Mouse (Mus musculus): ENCODE measurements around the gene Cyth1. TPM values are rescaled to one million over a fixed set of nuclear protein-coding genes. Genes with fewer than 3 reads are reported as not detected.

Cyth1 gene
- polyA plus RNA-seq, 1 experiment, result not detected

DNA sequence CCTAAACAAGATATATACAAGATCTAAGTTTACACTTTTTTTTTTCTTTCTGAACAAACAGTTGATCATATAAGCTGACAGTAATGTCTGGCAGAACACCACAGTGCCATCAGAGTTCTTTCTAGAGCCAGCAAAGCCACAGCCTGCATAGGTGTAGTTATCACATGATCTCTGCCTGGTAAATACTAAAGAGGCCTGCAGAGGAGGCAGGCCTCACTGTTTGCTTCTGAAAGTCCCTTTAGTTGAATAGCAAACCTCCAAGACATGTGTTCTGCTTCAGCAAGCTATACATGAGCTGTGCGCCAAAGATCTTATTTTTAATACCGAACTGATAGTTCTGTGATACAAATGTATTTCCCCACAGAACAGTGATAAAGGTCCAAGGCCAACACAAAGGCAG, 3.3 kb downstream of the Cyth1 start:
- WGBS, result 95% methylated on average over 2 of the region's 2 CpGs

DNA sequence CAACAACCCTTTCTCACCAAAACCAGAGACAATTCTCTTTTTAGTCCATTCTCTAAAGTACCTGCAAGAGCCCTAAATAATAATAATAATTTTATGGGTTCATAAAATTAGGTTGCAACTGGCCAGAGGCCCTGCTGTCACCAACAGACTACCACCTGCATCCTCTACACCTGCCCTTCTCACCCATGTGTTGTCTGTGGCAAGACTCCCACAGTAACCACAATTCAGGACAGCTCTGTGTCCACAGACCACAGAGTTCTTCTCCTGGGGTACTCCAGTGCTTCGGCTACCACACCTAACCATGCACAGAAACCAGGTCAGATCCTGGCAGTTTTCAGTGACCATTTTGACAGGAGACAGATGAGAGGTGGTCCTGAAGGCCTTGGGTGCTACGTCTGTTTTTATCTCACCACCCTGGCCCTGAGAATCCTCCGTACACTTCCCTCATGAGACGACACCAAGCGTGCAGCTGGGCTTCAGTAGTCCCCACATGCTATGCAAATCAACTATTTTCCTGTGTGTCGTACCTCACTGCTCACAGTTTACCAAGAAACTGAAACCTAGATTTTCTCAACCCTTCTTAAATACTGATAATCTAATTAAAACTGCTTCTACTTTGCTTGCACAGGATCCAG, 4.6 kb downstream of the Cyth1 start:
- 89% methylated on average over 6 of the region's 6 CpGs for WGBS
- TF ChIP-seq POLR2A (IDR thresholded peaks at IDR 0.05; ENCODE audit: insufficient read depth, low read depth, low read length), result no peak
- no peak for TF ChIP-seq CTCF (IDR thresholded peaks at IDR 0.05; ENCODE audit: insufficient read depth, low read depth, low read length)

More for the DNA sequence above, 3.3 kb downstream of the Cyth1 start:
- Histone ChIP-seq H3K4me3 (ENCODE audit: insufficient read depth, low read depth, low read length) (no peak overlapping the region), H3K4me1 (ENCODE audit: control insufficient read depth, insufficient read depth, low read length) (peaks cover 18% of the 10 kb centered on the region), H3K27ac (ENCODE audit: insufficient read depth, low read depth, low read length) (no peak overlapping the region)
- TF ChIP-seq CTCF (IDR thresholded peaks at IDR 0.05; ENCODE audit: insufficient read depth, low read depth, low read length) (no peak), POLR2A (IDR thresholded peaks at IDR 0.05; ENCODE audit: insufficient read depth, low read depth, low read length) (no peak)

DNA sequence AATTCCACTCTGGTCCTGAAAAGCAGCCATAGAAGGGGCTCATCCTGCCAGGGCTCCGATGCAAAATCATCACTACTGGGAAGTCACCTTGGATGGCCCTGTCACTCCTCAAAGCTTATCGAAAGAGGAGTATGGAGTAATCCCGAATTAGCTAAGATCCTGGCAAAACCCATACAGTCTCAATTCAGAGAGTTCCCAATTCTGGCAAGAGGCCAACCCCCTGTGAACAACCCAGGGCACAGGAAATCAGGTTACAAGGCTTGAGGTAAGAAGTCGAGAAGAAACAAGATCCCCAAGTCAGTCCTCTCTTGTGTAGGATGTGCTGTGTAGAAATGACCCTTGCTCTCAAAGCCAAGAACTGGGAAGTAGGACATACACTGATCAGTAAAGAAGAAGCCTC, 5.9 kb downstream of the Cyth1 start:
- H3K27ac ChIP-seq (ENCODE audit: insufficient read depth, low read depth, low read length), result no peak overlapping the region
- TF ChIP-seq CTCF (IDR thresholded peaks at IDR 0.05; ENCODE audit: insufficient read depth, low read depth, low read length), result no peak
- no peak for TF ChIP-seq POLR2A (IDR thresholded peaks at IDR 0.05; ENCODE audit: insufficient read depth, low read depth, low read length)
- peaks cover 23% of the 10 kb centered on the region for H3K4me1 ChIP-seq (ENCODE audit: control insufficient read depth, insufficient read depth, low read length)
- no peak overlapping the region for H3K4me3 ChIP-seq (ENCODE audit: insufficient read depth, low read depth, low read length)
- 44% methylated on average over 4 of the region's 4 CpGs for WGBS

More for the DNA sequence above, 4.6 kb downstream of the Cyth1 start:
- Histone ChIP-seq H3K4me3 (ENCODE audit: insufficient read depth, low read depth, low read length) (no peak overlapping the region), H3K4me1 (ENCODE audit: control insufficient read depth, insufficient read depth, low read length) (peaks cover 24% of the 10 kb centered on the region), H3K27ac (ENCODE audit: insufficient read depth, low read depth, low read length) (no peak overlapping the region)

DNA sequence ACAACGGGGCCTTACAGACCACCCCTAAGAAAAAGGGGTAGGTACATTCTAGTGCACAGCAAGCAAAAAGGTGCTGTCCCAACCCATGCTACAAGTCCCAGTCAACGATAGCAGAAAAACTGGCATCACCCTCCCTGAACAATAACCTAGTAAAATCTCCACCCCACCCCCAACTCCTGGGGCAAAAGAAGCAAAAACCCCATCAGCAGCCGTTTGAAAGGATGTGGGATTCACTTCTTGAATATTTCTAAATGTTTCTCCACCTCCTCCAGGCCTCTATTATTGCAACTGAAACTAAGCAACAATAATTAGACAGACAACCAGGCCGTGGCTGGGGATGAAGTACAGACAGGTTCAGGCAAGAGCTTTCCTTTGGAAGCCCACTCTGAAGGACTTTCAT, 8.0 kb downstream of the Cyth1 start:
- WGBS, result 52% methylated on average over 4 of the region's 4 CpGs
- H3K4me1 ChIP-seq (ENCODE audit: control insufficient read depth, insufficient read depth, low read length), result peaks cover 20% of the 10 kb centered on the region
- no peak overlapping the region for H3K4me3 ChIP-seq (ENCODE audit: insufficient read depth, low read depth, low read length)
- H3K27ac ChIP-seq (ENCODE audit: insufficient read depth, low read depth, low read length), result no peak overlapping the region
- TF ChIP-seq CTCF (IDR thresholded peaks at IDR 0.05; ENCODE audit: insufficient read depth, low read depth, low read length) (no peak), POLR2A (IDR thresholded peaks at IDR 0.05; ENCODE audit: insufficient read depth, low read depth, low read length) (no peak)

DNA sequence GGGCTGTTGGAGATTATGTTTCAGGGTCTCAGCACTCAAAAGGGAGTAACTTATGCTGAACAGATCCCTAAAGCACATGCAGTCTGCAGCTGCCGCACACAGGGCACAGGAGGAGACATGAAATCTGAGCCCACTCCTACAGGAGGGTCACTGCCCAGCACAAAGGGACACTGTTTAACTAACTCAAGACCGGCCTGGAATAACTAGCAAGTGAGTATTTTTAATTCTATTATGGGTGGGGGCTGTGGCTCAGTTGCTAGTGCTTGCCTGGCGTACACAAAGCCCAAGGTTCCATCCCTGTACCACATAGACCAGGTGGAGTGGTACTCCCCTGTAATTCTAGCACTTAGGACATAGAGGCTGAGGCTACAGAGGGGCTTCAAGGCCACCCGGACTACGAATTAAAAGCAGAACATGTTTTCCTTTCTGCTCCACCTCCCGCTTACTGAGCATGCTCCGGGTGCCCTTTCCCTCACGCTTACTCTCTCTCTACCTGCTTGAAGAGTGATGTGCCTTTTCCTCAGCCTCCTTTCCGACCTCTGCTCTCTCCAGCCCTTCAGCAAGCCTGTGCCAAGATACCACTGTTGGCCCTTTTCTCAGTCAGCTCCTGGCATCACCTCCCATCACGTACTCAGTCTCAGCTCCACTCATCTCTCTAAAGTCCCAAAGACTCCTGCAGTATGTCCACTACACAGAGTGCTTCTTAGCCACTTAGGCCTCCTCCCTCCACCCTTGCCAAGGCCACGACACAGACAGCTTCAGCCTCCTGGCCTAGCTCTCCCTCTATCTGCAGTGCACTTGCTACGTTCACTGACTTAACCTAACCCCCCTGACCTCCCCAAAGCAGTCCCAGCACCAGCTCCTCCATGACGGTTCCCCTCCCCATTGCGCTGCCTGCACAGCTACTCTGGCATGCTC, 8.9 kb downstream of the Cyth1 start:
- TF ChIP-seq POLR2A (IDR thresholded peaks at IDR 0.05; ENCODE audit: insufficient read depth, low read depth, low read length) (no peak), CTCF (IDR thresholded peaks at IDR 0.05; ENCODE audit: insufficient read depth, low read depth, low read length) (no peak)
- Histone ChIP-seq H3K4me3 (ENCODE audit: insufficient read depth, low read depth, low read length) (no peak overlapping the region), H3K27ac (ENCODE audit: insufficient read depth, low read depth, low read length) (no peak overlapping the region), H3K4me1 (ENCODE audit: control insufficient read depth, insufficient read depth, low read length) (peaks cover 24% of the 10 kb centered on the region)
- WGBS, result 65% methylated on average over 14 of the region's 14 CpGs

DNA sequence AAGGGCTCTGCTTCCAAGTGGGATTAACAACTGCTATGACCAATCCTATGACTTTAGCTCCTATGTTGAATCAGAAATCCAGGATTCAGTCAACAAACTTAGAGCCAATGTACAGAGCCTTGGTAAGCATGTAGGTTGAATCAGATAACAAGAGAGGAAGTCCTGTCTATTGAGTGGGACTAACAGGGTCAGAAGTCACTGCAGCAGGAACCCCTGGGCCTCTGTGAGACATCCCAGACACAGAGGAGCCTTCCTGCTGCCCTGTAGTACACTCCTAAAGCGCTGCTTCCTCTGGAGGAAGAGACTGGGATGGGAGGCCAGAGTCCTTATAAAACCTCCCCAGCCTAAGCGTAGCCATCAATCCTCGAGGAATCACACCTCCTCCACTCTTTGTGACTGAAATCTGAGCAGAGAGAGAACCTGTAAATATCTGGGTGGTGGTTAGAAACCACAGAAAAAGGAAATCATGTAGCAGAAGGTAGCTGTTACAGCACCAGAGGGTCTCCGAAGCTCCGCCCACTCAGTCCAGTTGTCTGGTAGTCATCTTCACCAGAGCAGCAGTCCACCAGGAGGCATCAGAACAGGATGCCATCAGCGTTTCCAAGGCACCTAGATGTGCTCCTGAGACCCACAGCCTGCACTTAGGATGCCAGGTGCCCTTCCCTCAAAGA, 11.7 kb downstream of the Cyth1 start:
- TF ChIP-seq POLR2A (IDR thresholded peaks at IDR 0.05; ENCODE audit: insufficient read depth, low read depth, low read length) (no peak), CTCF (IDR thresholded peaks at IDR 0.05; ENCODE audit: insufficient read depth, low read depth, low read length) (no peak)
- no peak overlapping the region for H3K27ac ChIP-seq (ENCODE audit: insufficient read depth, low read depth, low read length)
- H3K4me1 ChIP-seq (ENCODE audit: control insufficient read depth, insufficient read depth, low read length), result peaks cover 30% of the 10 kb centered on the region
- WGBS, result 80% methylated on average over 6 of the region's 6 CpGs
- no peak overlapping the region for H3K4me3 ChIP-seq (ENCODE audit: insufficient read depth, low read depth, low read length)

DNA sequence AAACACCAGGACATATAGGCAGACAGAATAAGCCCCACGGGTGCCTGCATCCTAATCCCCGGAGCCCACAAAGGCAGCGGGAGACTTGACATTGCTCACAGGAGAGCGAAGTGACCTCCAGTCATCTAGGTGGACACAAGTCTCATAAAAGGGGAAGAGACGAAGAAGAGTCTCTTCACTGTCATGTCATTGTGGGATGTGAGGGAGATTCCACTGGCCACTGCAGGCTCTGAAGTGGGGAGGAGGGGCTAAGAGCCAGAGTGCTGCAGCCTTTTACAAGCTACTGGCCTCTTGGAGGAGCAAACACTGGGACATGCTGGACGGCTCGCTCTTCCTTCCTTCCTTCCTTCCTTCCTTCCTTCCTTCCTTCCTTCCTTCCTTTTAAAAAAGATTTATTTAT, 13.5 kb downstream of the Cyth1 start:
- TF ChIP-seq CTCF (IDR thresholded peaks at IDR 0.05; ENCODE audit: insufficient read depth, low read depth, low read length) (no peak), POLR2A (IDR thresholded peaks at IDR 0.05; ENCODE audit: insufficient read depth, low read depth, low read length) (no peak)
- 84% methylated on average over 7 of the region's 7 CpGs for WGBS
- H3K4me1 ChIP-seq (ENCODE audit: control insufficient read depth, insufficient read depth, low read length), result peaks cover 20% of the 10 kb centered on the region
- no peak overlapping the region for H3K27ac ChIP-seq (ENCODE audit: insufficient read depth, low read depth, low read length)
- no peak overlapping the region for H3K4me3 ChIP-seq (ENCODE audit: insufficient read depth, low read depth, low read length)

DNA sequence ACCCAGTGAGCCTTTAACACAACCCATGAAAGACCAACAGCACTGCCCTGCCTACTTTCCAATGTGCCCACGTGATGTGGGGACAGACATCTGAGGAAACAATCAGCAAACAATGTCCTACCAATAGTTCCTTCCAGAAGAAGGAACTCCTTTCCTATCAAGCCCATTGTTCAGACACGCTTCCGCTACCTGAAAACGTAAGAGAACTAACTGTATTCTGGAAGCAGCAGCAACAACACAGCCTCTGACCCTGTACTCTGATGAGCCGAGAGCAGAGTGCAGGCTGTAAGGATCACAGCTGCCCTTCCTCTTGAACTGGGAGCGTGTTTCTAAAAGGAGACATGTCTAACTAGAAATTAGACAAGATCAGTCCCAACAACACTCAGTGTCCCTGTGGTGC, 13.9 kb downstream of the Cyth1 start:
- 76% methylated on average over 6 of the region's 6 CpGs for WGBS
- peaks cover 16% of the 10 kb centered on the region for H3K4me1 ChIP-seq (ENCODE audit: control insufficient read depth, insufficient read depth, low read length)

DNA sequence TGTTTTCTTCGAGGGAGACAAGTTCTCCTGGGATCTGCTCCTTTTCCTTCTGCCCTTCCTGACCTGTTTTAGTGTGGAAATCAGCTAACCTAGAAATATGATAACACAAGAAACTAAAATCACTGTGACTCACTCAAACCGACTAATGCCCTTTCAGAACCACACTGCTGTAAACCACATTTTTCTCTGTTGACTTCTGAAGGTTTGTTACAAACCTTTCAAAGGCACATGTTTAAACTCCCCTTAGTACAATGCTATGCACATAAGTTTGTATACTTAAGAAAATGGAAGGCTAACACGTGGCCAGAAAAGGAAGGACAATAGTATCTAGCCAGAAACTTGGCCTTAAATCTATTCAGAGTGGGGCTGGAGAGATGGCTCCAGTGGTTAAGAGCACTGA, 14.5 kb downstream of the Cyth1 start:
- Histone ChIP-seq H3K4me1 (ENCODE audit: control insufficient read depth, insufficient read depth, low read length) (peaks cover 16% of the 10 kb centered on the region), H3K27ac (ENCODE audit: insufficient read depth, low read depth, low read length) (no peak overlapping the region), H3K4me3 (ENCODE audit: insufficient read depth, low read depth, low read length) (no peak overlapping the region)
- TF ChIP-seq POLR2A (IDR thresholded peaks at IDR 0.05; ENCODE audit: insufficient read depth, low read depth, low read length) (no peak), CTCF (IDR thresholded peaks at IDR 0.05; ENCODE audit: insufficient read depth, low read depth, low read length) (no peak)
- WGBS, result 74% methylated on average over 3 of the region's 3 CpGs

More for the DNA sequence above, 13.9 kb downstream of the Cyth1 start:
- no peak overlapping the region for H3K27ac ChIP-seq (ENCODE audit: insufficient read depth, low read depth, low read length)
- no peak for TF ChIP-seq POLR2A (IDR thresholded peaks at IDR 0.05; ENCODE audit: insufficient read depth, low read depth, low read length)
- H3K4me3 ChIP-seq (ENCODE audit: insufficient read depth, low read depth, low read length), result no peak overlapping the region

Measured in olfactory bulb, adult 2 months (tissue).